Mouse (Mus musculus) adrenal gland, adult 2 months (tissue): ENCODE measurements around the gene Patz1. TPM values are rescaled to one million over a fixed set of nuclear protein-coding genes. Genes with fewer than 3 reads are reported as not detected.

Source experiments
- DNase-seq: peaks from one replicate; pipeline ENCODE4 v3.0.0; 2021
- polyA plus RNA-seq: library from polyadenylated mRNA; depleted of rRNA; stranded (reverse); fragments of >200 nt; gene quantifications from 2 replicates; pipeline ENCODE4 v1.2.3, GENCODE M21; 2012
- total RNA-seq, 2 experiments: library from RNA; stranded (reverse); gene quantifications; 2 replicates each; pipeline ENCODE4 v1.2.3; 2021

Patz1 gene
- total and polyA plus RNA-seq, 3 experiments, result 19.7 to 73.0 (median 30.4) TPM

- DNase-seq, result peak; percentile 89
Observed at GRCm38 (mm10) chr11:3330566-3330965, 41.9 kb downstream of the Patz1 start.

GRCm38 (mm10) chr11:3330991-3331750 is 42.5 kb downstream of the Patz1 start:
- DNase-seq, result no peak

GRCm38 (mm10) chr11:3331756-3332642 is 43.3 kb downstream of the Patz1 start:
- peak; percentile 96 for DNase-seq

- no peak for DNase-seq
Observed at GRCm38 (mm10) chr11:3333111-3333695, 44.5 kb downstream of the Patz1 start.

- DNase-seq, result peak; percentile 44
Observed at GRCm38 (mm10) chr11:3334141-3334710, 45.6 kb downstream of the Patz1 start.

- DNase-seq, result no peak
Observed at GRCm38 (mm10) chr11:3334711-3335316, 46.1 kb downstream of the Patz1 start.

GRCm38 (mm10) chr11:3335651-3336216 is 47.1 kb downstream of the Patz1 start:
- DNase-seq, result peak; percentile 54

- no peak for DNase-seq
Observed at GRCm38 (mm10) chr11:3336602-3337001, 47.9 kb downstream of the Patz1 start.

- DNase-seq, result peak; percentile 41
Observed at GRCm38 (mm10) chr11:3337173-3337955, 48.7 kb downstream of the Patz1 start.

GRCm38 (mm10) chr11:3337961-3338360 is 49.3 kb downstream of the Patz1 start:
- DNase-seq, result no peak

- DNase-seq, result no peak
Observed at GRCm38 (mm10) chr11:3341476-3341875, 52.8 kb downstream of the Patz1 start.

- no peak for DNase-seq
Observed at GRCm38 (mm10) chr11:3344916-3345315, 56.2 kb downstream of the Patz1 start.

- DNase-seq, result no peak
Observed at GRCm38 (mm10) chr11:3346351-3346750, 57.7 kb downstream of the Patz1 start.

- DNase-seq, result peak; percentile 86
Observed at GRCm38 (mm10) chr11:3347091-3347834, 58.6 kb downstream of the Patz1 start.

- DNase-seq, result no peak
Observed at GRCm38 (mm10) chr11:3347835-3348195, 59.1 kb downstream of the Patz1 start.

- DNase-seq, result no peak
Observed at GRCm38 (mm10) chr11:3348576-3349342, 60.1 kb downstream of the Patz1 start.

- no peak for DNase-seq
Observed at GRCm38 (mm10) chr11:3349343-3349695, 60.6 kb downstream of the Patz1 start.

- DNase-seq, result no peak
Observed at GRCm38 (mm10) chr11:3352131-3352530, 63.5 kb downstream of the Patz1 start.

GRCm38 (mm10) chr11:3352990-3353585 is 64.4 kb downstream of the Patz1 start:
- DNase-seq, result no peak
